Mouse (Mus musculus): Measurements from ENCODE around the gene Tmem262.
"Not testable (repeated sequence)": the region's sequence is repeated elsewhere in the genome, so short reads cannot be mapped to it uniquely, and the experiment has no call there.

Gene Tmem262

GRCm38 (mm10) chr19:6079983-6080480 is at the start of gene Tmem262:
Gene Tmem262, plus strand, starts transcription at chr19:6080033.
- DNase-seq = no peak

GRCm38 (mm10) chr19:6030520-6031280 is 49.1 kb upstream of the Tmem262 start:
- DNase-seq = no peak

GRCm38 (mm10) chr19:6035966-6036585 is 43.8 kb upstream of the Tmem262 start:
- no peak for DNase-seq

- DNase-seq = no peak
These were observed 42.1 kb upstream of the Tmem262 start for GRCm38 (mm10) chr19:6037695-6038094.

DNA sequence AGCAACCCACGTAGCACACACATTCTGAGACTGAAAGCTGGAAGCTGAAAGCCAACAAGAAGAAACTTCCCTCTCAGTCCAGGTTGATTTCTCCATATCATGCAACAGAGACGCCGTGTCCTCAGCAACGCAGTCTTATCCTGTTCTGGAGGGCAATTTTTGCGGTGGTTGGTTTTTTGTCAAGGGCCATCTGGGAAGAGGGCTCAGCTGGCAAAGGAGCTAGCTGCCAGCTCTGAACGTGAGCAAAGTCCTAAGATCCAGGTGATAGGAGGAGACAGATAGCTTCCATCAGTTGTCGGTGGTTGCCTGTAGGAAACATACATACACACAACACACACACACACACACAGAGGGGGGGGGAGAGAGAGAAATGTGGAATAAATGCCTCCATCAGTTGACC is 41.5 kb upstream of the Tmem262 start:
- no peak for DNase-seq

DNA sequence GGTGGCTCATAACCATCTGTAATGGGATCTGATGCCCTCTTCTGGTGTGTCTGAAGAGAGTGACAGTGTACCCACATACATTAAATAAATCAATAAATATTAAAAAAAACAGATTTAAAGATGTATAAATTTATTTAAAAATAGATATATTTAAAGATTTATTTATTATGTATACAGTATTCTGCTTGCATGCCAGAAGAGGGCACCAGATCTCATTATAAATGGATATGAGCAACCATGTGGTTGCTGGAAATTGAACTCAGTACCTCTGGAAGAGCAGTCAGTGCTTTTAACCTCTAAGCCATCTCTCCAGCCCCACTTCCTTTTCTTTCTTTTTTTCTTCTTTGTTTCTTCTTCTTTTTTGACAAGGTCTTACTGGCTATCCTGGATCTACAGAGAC is 39.8 kb upstream of the Tmem262 start:
- peak in 1 of 2 experiments; percentile 35 for DNase-seq

- DNase-seq = no peak
These were observed 37.5 kb upstream of the Tmem262 start for GRCm38 (mm10) chr19:6042293-6042692.

- not testable (repeated sequence) for DNase-seq
These were observed 35.7 kb upstream of the Tmem262 start for GRCm38 (mm10) chr19:6044102-6044501.

GRCm38 (mm10) chr19:6045366-6046293 is 34.2 kb upstream of the Tmem262 start:
- DNase-seq = no peak

DNA sequence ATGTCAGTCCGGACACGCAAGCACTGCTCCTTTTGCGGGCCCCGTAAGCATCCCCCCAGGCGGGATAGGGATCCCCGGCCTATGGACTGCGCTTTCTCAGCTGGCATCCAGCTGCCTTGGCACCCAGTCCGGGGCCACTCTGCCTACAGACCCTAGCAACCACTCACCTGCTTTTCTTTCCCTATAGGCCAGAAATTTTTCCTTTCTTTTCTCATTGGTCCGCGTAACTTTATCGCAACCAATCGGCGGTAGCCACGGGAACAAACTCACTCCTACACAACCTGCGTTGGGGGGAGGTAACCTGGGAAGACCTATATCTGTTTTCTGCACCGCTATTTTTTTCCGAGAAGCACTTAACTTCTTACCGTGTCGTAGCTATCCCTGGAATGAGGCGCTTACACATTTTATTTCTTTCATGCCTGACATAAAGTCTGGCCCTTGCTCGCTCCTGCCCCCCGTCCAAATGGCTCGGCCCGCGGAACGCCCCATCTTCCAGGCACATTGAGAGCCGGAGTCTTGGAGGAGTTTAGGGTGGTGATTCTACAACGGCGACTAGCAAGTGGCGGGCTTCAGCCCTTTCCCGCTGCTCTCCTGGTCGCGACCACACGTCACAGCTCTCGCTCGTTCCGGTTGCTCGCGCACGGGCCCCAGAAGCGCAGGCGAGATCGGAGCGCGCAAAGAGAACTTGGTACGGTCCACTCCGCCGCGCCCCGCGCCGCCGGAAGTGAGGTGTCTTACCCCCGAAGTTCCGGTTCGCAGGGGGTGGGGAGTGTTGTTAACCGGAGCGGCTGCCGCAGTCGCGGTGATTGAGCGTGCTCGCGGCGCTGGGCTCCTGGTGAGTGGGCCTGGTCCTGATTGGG is 33.3 kb upstream of the Tmem262 start, which contains the start of gene Syvn1:
TSS of gene Syvn1 (plus strand) at position 283 of the 860 bp plus-strand sequence.
- DNase-seq = peak; percentile 89 to 92

DNA sequence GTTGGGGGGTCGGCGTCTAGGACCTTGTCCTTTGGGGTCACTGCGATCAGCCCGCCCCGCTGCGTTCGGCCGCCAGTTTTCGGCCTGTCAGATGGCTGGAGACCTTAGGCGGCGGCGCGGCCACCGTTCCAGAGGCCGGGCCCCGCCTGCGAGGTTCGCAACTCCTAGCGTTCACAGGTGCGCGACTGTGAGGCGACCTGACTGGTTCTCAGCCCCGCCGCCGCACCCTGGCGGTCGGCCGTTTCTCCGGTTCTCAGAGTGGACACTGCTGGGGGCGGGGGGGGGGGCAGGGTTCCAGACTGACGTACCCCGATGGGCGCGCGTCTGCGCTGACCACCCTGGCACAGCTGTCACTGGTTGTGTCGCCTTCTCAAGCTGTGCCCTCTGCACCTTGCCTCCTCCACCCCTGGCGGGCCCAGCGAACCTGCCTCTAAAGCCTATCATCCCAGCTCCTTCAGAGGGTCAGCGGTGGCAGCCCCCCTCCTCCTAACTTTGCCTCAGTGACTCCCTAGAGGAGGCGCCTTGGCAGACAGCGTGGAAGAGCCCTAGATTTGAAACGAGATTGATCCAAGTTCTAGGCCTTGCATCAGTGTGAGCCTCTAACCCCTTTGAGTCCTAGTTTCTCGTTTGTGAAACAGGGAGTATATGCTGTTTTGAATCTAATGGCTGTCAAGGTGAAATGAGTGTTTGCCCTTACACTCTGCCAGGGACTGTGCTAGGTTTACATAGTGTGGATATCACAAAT is 32.5 kb upstream of the Tmem262 start:
- peak in 1 of 2 experiments; percentile 35 for DNase-seq

GRCm38 (mm10) chr19:6047899-6048166 is 32.0 kb upstream of the Tmem262 start:
- no peak for DNase-seq

- DNase-seq = peak; percentile 71 to 72
These were observed 31.0 kb upstream of the Tmem262 start for GRCm38 (mm10) chr19:6048681-6049410.

DNA sequence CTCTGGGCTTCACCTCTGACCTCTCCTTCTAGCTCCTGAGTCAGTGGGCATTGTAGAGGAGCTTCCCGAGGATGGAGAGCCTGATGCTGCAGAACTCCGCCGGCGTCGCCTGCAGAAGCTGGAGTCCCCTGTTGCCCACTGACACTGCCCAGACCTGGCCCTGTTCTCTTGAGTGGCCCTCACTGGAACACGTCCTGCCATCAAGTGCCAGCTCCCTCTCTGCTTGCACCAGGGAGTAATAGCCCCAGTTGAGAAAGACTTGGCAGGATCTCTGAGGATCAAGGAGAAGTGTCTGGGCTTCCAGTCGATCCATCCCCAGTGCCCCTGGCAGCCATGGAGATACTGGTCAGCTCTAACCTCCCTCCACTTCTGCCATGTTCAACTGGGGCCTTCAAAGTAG is 27.3 kb upstream of the Tmem262 start:
- no peak for DNase-seq

GRCm38 (mm10) chr19:6054296-6054695 is 25.5 kb upstream of the Tmem262 start:
- no peak for DNase-seq

- DNase-seq = no peak
These were observed 23.1 kb upstream of the Tmem262 start for GRCm38 (mm10) chr19:6056696-6057095.

- peak; percentile 99 for DNase-seq
These were observed 22.3 kb upstream of the Tmem262 start, which contains the start of the genes Mrpl49 and Fau for GRCm38 (mm10) chr19:6057313-6058096. Gene Mrpl49, minus strand, starts transcription at chr19:6057785. Gene Fau, plus strand, starts transcription at chr19:6057844.

DNA sequence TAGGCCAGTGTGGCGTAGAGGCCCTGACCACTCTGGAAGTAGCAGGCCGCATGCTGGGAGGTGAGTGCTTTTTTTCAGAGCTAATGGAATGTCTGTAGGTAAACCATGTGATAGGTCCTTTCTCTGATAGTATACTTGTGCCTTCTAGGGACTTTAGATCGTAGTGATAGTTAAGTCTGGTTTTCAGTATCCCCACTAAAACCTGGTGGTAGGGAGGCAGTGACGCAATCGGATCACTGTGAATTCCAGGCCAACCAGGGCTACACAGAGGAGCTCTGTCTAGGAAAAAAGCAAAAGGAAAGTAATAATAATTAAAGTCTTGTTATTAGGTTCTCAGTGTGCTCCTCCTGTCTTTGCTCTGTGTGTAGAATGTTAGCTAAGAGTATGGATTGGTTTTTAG is 21.3 kb upstream of the Tmem262 start:
- DNase-seq = no peak

DNA sequence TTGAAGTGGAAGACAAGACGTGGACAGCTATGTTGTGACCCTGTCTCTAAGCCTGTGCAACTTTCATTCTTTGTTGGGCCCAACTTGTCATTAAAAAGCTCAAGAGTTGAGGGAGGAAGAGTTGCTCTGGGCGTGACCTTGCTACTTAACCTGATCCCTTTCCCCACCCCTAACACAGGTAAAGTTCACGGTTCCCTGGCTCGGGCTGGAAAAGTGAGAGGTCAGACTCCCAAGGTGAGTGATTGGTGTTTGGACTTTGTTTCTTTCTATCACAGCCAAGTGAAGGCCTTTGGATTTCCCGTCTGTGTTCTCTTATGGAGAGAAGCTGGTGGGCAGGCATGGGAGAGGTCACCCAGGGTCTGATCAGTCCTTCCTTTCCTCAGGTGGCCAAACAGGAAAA is 20.9 kb upstream of the Tmem262 start:
- DNase-seq = no peak

DNA sequence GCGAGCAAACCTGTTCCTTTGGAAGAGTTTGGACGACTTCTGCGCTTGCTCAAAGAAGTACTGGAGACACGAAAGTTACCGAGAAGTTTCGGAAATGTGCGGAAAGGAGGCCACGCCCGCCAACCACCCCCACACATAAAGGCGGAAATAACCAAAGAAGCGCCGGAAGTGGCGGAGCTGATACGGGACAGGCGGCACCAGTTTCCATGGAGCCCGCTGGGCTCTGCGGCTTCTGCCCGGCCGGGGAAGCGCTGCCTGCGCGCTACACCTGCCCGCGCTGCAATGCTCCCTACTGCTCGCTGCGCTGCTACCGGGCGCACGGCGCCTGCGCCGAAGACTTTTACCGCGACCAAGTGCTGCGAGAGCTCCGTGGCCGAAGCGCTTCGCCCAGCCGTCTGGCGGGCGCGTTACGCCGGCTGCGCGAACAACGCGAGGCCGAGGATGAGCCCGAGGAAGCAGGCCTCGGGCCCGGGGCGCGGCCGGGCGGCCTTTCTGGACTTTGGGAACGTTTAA is 18.8 kb upstream of the Tmem262 start, which contains the start of gene Znhit2:
TSS of gene Znhit2 (plus strand) at position 172 of the 513 bp plus-strand sequence.
- peak; percentile 93 to 95 for DNase-seq

Data from B cell, adult 2 months (primary cell).